Mouse (Mus musculus): ENCODE results near the gene Mroh2a.

The Mroh2a gene

GRCm38 (mm10) chr1:88291409-88292005 is 64.7 kb downstream of the Mroh2a start:
- DNase-seq (ENCODE audit: low spot score in 2 of 2), result no peak

GRCm38 (mm10) chr1:88292057-88292456 is 65.3 kb downstream of the Mroh2a start:
- DNase-seq (ENCODE audit: low spot score in 2 of 2), result no peak

GRCm38 (mm10) chr1:88294650-88295049 is 67.9 kb downstream of the Mroh2a start:
- no peak for DNase-seq (ENCODE audit: low spot score in 2 of 2)

- DNase-seq (ENCODE audit: low spot score in 2 of 2), result no peak
These were observed 69.6 kb downstream of the Mroh2a start for GRCm38 (mm10) chr1:88296171-88296920.

GRCm38 (mm10) chr1:88297480-88298258 is 70.9 kb downstream of the Mroh2a start:
- DNase-seq (ENCODE audit: low spot score in 2 of 2), result no peak

GRCm38 (mm10) chr1:88298686-88299528 is 72.1 kb downstream of the Mroh2a start:
- no peak for DNase-seq (ENCODE audit: low spot score in 2 of 2)

- no peak for DNase-seq (ENCODE audit: low spot score in 2 of 2)
These were observed 72.8 kb downstream of the Mroh2a start for GRCm38 (mm10) chr1:88299529-88299945.

- no peak for DNase-seq (ENCODE audit: low spot score in 2 of 2)
These were observed 73.7 kb downstream of the Mroh2a start for GRCm38 (mm10) chr1:88300301-88301050.

- DNase-seq (ENCODE audit: low spot score in 2 of 2), result no peak
These were observed 74.6 kb downstream of the Mroh2a start for GRCm38 (mm10) chr1:88301121-88302014.

GRCm38 (mm10) chr1:88302057-88302740 is 75.4 kb downstream of the Mroh2a start:
- no peak for DNase-seq (ENCODE audit: low spot score in 2 of 2)

- DNase-seq (ENCODE audit: low spot score in 2 of 2), result no peak
These were observed 77.0 kb downstream of the Mroh2a start for GRCm38 (mm10) chr1:88303762-88304161.

GRCm38 (mm10) chr1:88304261-88304985 is 77.6 kb downstream of the Mroh2a start:
- no peak for DNase-seq (ENCODE audit: low spot score in 2 of 2)

GRCm38 (mm10) chr1:88305018-88305795 is 78.4 kb downstream of the Mroh2a start:
- DNase-seq (ENCODE audit: low spot score in 2 of 2), result no peak

- no peak for DNase-seq (ENCODE audit: low spot score in 2 of 2)
These were observed 79.8 kb downstream of the Mroh2a start for GRCm38 (mm10) chr1:88306543-88306942.

GRCm38 (mm10) chr1:88307180-88307579 is 80.4 kb downstream of the Mroh2a start:
- DNase-seq (ENCODE audit: low spot score in 2 of 2), result no peak

GRCm38 (mm10) chr1:88309020-88309419 is 82.2 kb downstream of the Mroh2a start:
- DNase-seq (ENCODE audit: low spot score in 2 of 2), result no peak

GRCm38 (mm10) chr1:88309905-88310304 is 83.1 kb downstream of the Mroh2a start:
- DNase-seq (ENCODE audit: low spot score in 2 of 2), result no peak

GRCm38 (mm10) chr1:88310349-88310748 is 83.6 kb downstream of the Mroh2a start:
- DNase-seq (ENCODE audit: low spot score in 2 of 2), result no peak

Data from natural killer cell, adult 2 months (primary cell).